Mouse (Mus musculus) heart, postnatal 25 days (tissue): ENCODE results near the gene Vmn1r118. TPM values are rescaled to one million over a fixed set of nuclear protein-coding genes. Genes with fewer than 3 reads are reported as not detected.
"Not testable (repeated sequence)": the region's sequence is repeated elsewhere in the genome, so short reads cannot be mapped to it uniquely, and the experiment has no call there.

Experiments used
- DNase-seq: peaks from one replicate; pipeline ENCODE4 v3.0.0; 2022; ENCODE audit warnings: low spot score
- intact Hi-C: fragments of 180-260 bp; cut with DNase I; formaldehyde crosslinking; loops from one replicate; pipeline ENCODE4 v1.15.1; 2025
- total RNA-seq, 2 experiments: library from RNA; stranded (reverse); gene quantifications; 2 replicates each; pipeline ENCODE4 v1.2.3; 2021

Gene Vmn1r118
- total RNA-seq: not detected

GRCm38 (mm10) chr7:20912247-20912646, at the start of gene Vmn1r118:
TSS of gene Vmn1r118 (minus strand) at chr7:20912347.
- DNase-seq, intact Hi-C loops: not testable (repeated sequence)

- DNase-seq, intact Hi-C loops: not testable (repeated sequence)
Observed at GRCm38 (mm10) chr7:20884021-20884420, 28.1 kb downstream of the Vmn1r118 start, which contains the start of gene Vmn1r117. TSS of gene Vmn1r117 (minus strand) at chr7:20884121.

DNA sequence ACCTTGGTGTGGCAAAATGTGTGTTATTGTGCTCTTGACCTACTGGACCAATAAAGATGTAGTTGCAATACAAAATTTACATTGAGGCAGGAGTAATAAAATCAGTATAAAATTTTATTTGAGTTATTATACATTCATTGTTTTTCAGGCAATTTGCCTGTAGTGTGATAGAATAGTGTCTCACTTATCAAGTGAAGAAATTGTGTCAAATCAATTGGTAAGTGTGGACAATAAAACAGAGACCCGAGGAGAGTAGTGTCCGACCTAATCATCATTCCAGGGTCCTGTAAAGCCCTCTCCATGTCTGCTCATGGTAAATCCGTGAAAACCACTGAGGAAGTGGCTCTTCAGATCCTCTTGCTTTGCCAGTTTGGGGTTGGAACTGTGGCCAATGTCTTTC, 40.2 kb downstream of the Vmn1r118 start, which contains the start of gene Vmn1r116:
Gene Vmn1r116, plus strand, starts transcription at position 301 of the 400 bp plus-strand sequence.
- DNase-seq, intact Hi-C loops: not testable (repeated sequence)

Other genes starting within 250 kb of the Vmn1r118 start
- gene Vmn1r107, start 243.4 kb downstream of the Vmn1r118 start, total RNA-seq: not detected
- not detected for gene Vmn1r111, start 209.1 kb downstream of the Vmn1r118 start, total RNA-seq
- gene Gm10668, start 181.7 kb downstream of the Vmn1r118 start, total RNA-seq: not detected
- gene Vmn1r112, start 141.2 kb downstream of the Vmn1r118 start, total RNA-seq: not detected
- gene Vmn1r113, start 125.1 kb downstream of the Vmn1r118 start, total RNA-seq: not detected
- not detected for gene Vmn1r114, start 100.2 kb downstream of the Vmn1r118 start, total RNA-seq
- gene Vmn1r115, start 67.4 kb downstream of the Vmn1r118 start, total RNA-seq: not detected
- gene Vmn1r116, start 40.1 kb downstream of the Vmn1r118 start, total RNA-seq: not detected
- gene Vmn1r117, start 28.2 kb downstream of the Vmn1r118 start, total RNA-seq: not detected
- not detected for gene Vmn1r119, start 100.1 kb upstream of the Vmn1r118 start, total RNA-seq
- not detected for gene Vmn1r120, start 141.4 kb upstream of the Vmn1r118 start, total RNA-seq
- not detected for gene Vmn1r121, start 186.2 kb upstream of the Vmn1r118 start, total RNA-seq
- gene Vmn1r122, start 221.8 kb upstream of the Vmn1r118 start, total RNA-seq: not detected
- gene Vmn1r123, start 249.8 kb upstream of the Vmn1r118 start, total RNA-seq: not detected